Mouse (Mus musculus) C2C12 (cell line): ENCODE measurements around the gene Ppp2r2c.

Experiments used
- CEBPB ChIP-seq: IDR thresholded peaks from one replicate; pipeline ENCODE4 v1.6.1; 2011; ENCODE audit warnings: low read depth, mild to moderate bottlenecking, control low read depth, moderate library complexity
- CTCF ChIP-seq: IDR thresholded peaks from one replicate; pipeline ENCODE4 v1.5.1; 2011; ENCODE audit not compliant: control insufficient read depth, insufficient read depth, insufficient read length
- MAX ChIP-seq: IDR thresholded peaks from one replicate; pipeline ENCODE4 v1.6.1; 2011; ENCODE audit warnings: mild to moderate bottlenecking, control low read depth
- USF1 ChIP-seq: IDR thresholded peaks from one replicate; pipeline ENCODE4 v1.6.1; 2011; ENCODE audit warnings: low read depth, mild to moderate bottlenecking, control low read depth, moderate library complexity

- TF ChIP-seq CTCF = no peak
- TF ChIP-seq USF1 = no peak
- no peak for TF ChIP-seq MAX
- TF ChIP-seq CEBPB = no peak
Measured at GRCm38 (mm10) chr5:36839032-36839431, 29.3 kb upstream of the Ppp2r2c start.
